Mouse (Mus musculus) frontal cortex, postnatal 36 days (tissue): ENCODE results near the gene Capn2.
A peak's percentile ranks its signal among the peaks of the same experiment; 100 is the strongest.

ENCODE experiments used
- DNase-seq, 2 experiments: peaks; one replicate each; pipeline ENCODE4 v3.0.0; 2022; ENCODE audit warnings: low spot score in 2 of 2

The Capn2 gene

GRCm38 (mm10) chr1:182525601-182526000 lies 8.2 kb upstream of the Capn2 start:
- no peak for DNase-seq

- no peak for DNase-seq
These were observed 6.3 kb upstream of the Capn2 start for GRCm38 (mm10) chr1:182523692-182524091.

GRCm38 (mm10) chr1:182522961-182523360 lies 5.6 kb upstream of the Capn2 start:
- no peak for DNase-seq

DNA sequence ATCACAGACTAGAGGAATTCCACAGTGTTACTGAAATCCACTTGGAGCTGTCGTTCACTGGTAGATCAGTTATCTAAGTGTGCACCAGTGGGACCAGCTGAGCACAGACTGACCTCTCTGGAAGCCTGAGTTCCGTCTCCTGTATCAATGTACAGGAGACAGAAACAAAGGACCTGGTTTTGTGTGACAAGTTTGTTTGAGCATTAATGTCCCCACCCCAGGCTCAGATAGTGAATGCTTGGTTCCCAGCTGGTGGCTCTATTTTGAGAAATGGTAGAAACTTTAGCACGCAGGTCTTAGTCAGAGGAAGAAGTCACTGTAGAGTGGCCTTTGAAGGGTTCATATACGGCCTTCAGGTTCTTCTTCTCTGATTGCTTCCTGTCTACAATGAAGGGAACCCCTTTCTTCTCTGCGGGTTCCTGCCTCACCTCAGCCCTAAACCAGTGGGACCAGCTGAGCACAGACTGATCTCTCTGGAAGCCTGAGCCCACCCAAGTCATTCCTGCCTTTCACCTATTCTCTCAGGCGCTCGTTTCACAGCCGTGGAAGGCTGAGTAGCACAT lies 3.6 kb upstream of the Capn2 start:
- no peak for DNase-seq

DNA sequence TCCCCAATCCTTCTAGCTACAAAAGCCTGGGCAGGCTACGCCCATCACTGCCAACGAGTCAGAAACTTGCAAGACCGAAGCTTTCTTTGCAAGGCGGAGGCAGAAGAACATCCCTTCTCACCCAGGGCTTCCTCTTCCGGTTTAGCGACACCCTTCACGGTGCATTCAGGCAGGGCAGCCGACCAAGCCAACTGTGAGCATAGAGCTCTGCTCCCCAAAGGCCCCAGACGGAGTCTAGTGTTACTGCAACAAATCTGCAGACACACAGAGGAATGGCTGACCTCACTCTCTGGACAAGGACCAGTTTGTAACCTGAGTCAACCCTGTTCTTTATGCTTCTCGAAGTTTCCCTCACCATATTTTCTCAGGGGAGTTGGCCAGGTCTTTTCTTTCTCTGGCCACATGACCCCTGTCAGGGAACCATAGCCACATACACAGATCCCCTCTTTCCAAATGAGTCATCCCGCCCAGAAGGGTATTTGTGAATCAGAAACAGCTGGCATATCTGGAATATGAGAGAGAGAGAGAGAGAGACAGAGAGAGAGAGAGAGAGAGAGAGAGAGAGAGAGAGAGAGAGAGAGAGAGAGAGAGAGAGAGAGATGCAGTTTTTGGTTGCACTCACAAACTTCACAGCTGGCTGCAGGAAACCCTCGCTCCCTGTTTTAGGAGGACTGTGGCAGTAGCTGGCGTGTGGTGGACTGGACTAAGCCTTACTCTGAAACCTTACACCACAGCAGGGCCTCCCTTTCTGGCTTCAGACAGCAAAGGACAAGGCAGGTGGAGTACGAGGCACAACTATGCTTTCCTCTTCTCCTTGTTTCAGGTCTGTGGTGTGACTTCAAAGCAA lies 2.9 kb upstream of the Capn2 start:
- DNase-seq = no peak

DNA sequence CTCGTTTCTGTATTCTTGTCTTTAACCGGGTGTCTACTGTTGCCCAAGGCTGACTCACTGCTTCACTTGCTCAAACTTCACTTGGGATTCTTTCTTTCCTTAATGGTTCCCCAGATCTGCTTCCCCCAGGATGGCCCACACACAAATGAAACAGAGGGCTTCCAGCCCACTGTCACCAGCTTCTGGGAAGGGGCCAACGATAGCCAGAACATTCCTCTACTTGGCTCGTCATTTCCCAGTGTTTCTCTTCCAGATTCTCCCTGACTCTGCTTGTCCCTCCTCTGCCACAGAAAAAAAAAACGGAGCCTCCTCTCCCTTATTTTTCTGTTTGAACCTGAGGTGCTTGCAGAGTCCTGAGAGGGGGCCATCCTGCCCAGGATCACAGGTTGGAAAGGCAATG lies 1.9 kb upstream of the Capn2 start:
- DNase-seq = no peak

DNA sequence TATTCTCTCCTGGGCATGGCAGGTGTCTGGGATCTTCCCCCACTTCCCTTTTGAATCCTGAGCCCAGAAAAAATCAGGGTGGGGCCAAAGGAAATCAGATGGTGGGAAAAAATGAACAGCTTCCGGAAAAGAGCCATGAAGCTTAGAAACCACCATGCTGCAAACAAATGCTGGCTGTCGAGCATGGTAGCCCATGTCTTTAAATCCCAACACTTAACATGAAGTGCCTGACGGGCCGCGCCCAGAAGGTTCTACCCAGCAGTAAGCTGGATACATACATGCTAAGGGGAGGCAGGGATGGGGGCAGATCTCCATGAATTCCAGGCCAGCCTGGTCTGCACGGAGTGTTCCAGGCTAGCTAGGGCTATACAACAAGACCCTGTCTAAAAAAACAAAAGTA lies 1.4 kb upstream of the Capn2 start:
- no peak for DNase-seq

- DNase-seq = no peak
These were observed 804 bp upstream of the Capn2 start for GRCm38 (mm10) chr1:182518143-182518680.

GRCm38 (mm10) chr1:182517677-182518011 lies 236 bp upstream of the Capn2 start:
- DNase-seq = no peak

GRCm38 (mm10) chr1:182514803-182515590 lies 2.4 kb downstream of the Capn2 start:
- DNase-seq = no peak

DNA sequence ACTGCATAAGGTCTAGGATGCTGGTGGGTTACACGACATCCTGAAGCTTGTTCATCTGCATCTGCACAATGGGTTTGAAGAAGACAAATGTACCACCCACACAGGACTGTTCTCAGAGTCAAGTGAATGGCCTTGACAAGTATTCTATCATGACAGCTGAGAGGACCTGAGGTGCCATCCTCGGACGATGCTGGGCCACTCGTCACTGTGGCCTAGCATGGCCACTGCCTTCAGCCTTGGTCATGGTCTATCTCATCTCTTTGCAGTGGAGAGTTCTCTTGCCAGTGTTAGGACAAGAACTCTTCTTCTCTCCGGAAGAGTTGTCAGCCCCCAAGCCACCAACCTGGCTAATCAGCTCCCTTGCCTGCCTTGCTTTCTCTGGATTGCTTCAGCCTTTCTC lies 3.7 kb downstream of the Capn2 start:
- no peak for DNase-seq

DNA sequence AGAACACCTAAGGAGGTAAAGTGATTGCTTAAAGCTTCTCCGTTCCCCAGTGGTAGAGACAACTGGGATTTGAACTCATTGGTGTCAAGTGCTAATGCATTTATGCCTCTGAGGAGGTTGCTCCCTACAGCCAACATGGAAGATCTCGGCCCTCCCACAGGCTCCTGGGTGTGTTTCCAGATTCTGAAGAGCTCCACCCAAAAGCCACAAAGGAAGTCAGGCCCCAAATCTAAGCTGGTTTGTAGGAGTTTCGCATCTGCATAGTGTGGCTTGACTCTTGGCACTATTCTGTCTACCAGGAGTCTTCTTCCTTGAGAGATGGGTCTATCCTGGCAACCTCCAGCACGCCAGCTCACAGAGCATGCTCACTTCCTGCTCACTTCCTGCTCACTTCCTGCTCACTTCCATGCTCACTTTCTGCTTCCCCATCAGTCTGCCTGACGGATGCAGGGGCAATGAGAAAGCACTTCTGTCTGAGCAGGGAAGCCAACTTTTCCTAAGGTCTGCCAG lies 4.5 kb downstream of the Capn2 start:
- DNase-seq = no peak

DNA sequence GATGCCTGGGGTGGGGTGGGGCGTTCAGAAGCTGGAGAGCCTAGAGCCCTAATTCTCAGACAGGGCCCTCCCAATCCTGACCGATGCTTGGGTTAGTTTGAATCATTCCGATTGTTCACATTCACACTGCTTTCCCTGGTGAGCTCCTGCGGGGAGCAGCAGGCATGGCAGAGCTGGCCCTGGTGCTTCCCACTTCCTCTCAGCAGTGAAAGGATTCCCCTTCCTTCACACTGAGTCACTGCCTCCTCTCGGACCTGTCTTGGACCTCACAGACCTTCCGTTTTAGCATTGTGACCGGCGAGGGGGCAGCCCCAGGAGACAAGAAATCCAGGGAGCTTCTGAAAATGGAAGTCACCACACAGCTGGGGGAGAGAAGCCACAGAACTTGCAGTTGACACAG lies 5.6 kb downstream of the Capn2 start:
- no peak for DNase-seq

DNA sequence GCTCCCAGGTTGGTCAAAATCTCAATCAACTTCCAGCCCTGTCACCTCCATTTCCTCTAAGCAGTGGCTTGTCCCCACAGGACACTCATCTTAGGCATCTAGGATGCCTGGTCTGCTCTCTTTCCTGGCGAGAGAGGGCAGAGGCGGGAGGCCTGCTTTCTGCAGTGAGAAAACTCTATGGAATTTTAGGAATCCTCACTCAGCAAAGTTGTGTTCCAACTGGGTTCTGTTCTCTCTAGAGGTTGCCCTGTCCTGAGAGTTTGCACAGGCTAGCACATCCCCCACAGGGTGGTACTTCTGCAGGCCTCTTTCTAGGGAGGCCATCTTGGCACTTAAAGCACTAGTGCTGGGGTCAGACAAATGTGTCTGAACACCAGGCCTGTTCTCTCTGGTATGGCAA lies 6.3 kb downstream of the Capn2 start:
- DNase-seq = no peak

- DNase-seq = no peak
These were observed 8.2 kb downstream of the Capn2 start for GRCm38 (mm10) chr1:182509110-182509797.

DNA sequence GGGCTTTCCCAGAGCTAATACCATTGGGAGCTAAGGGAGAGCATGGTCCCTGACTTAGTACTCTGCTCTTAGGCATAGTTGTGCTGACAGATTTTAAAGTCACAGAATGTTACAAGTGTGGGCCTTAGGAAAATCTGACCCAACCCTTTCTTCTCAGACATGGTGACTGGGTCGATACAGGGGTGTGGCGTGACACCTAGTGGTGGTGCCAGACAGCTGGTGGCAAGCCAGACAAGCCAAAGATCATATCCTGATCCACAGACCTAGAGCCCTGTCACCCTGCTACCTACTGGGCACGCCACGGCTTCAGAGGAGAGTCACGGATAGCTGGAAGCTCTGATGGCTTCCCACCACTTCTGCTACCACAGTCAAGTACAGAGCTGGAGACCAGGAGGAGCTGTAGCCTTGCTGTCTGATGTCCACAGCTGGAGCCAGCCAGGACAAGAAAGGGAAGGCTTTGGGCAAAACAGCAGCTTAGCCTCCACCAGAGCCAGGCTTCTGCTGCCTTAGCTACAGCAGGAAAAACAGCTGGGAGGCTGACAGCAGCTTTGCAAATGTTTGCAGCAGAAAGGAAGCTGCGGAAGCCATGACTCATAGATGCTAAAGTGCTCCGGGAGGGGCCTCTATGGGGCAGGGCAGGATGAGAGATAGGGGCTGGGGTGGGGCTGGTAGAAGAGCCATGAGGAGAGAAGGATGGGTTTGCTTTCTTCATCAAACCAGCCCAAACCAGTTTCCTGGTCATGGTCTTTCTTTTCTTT lies 11.0 kb downstream of the Capn2 start:
- peak; percentile 28 to 31 for DNase-seq

DNA sequence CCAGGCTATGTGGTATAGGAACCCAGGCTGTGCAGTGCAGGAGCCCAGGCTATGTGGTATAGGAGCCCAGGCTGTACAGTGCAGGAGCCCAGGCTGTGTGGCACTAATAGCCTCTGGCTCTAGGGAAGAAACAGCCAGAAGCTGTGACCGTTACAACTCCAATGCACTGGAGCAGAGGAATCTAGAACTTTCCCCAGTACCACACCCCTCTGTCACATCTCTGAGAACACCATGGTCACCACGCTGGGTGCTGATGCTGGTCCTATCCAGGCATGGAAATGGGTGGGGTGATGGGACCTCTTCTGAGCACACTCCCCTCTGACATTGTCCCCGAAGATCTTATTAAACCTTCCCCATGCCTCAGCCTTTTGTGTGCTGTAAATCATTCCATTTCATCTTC lies 12.1 kb downstream of the Capn2 start:
- DNase-seq = no peak

DNA sequence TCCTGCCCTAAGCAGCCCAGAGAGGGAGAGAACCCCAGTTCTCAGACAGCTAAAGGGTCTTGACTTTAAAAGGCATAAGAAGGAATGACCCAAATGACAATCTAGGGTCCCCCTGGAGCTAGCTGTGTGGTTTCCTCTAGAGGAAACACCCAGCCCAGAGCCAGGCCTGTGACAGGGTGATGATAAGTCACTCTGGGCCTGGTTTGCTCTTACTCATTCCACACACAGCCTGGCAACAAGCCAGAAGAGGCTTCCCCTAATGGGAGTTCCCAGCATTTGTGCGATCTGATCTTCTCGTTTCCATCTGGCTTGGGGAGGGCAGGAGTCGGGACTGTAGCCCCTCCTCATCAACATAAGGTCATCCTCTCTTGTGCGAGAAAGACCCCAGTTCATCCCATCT lies 13.2 kb downstream of the Capn2 start:
- no peak for DNase-seq

DNA sequence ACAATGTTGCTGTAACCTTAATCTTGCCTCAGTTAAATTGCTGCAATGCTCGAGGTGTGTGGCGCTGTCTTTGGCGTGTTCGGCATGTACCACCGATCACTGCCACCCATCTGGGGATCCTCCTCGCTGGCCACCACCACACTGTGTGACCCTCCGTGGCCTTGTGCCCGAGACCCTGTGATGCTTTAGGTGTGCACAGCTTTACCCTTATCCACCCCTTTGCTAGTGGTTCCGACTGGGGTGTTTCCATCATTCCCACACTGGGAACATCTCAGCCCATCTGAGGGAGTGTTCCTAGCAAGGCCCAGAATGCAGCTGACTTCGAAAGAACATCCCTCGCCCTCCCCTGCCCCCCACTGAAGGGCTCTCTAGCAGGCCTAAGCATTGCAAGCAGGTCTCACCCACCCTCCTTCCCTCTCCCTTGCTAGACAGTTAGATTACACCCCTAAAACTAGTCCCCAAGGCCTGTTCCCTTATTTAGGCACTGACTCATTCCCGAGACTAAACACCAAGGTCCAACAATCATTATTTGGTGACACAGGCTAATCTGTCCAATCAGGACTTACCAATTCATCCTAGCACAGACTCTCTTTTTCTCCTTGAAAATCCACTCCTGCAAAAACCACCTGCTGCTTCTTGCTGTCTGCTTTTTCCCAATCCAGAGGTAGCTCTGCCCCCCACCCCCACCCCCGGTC lies 14.1 kb downstream of the Capn2 start:
- no peak for DNase-seq

DNA sequence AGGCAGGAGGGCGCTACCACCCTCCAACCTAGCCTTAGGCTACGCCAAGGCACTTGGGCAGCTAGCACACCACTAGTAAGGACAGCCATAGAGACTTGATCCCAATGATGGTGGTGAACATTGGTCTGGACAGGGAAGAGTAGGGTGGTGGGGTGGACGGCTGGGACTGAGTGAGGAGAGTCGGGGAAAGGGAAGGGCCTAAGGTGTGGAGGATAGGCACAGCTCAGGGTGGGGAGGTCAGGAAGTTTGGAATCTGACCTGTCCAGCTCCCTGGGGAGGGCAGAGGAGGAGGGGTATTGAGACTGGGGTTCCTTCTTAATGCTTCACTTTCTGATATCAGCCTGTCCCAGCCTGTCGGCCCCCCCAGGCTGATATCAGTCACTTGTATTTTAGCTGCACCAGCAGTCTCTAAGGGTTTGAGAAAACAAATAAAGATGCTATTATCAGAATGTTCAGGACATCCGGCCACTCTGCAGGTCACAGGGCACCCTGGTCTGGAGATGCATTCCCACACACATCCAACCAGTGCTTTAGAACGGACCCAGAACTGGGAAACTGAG lies 14.8 kb downstream of the Capn2 start:
- DNase-seq = no peak
